Mouse (Mus musculus): Measurements from ENCODE around the gene Utp14b.

GRCm38 (mm10) chr1:78641791-78642190 is 16.0 kb upstream of the Utp14b start:
- TF ChIP-seq POLR2A (IDR thresholded peaks at IDR 0.05; ENCODE audit: control insufficient read depth, low read depth, low read length) (no peak), CTCF (IDR thresholded peaks at IDR 0.05; ENCODE audit: control insufficient read depth, insufficient read depth, insufficient replicate concordance, low read depth, low read length) (no peak)
